ENCODE assay signal across 8 mouse cellular contexts in genomic region chr8:77490095-77490781, GRCm38 (mm10). TPM values are rescaled to one million over a fixed set of nuclear protein-coding genes. Genes with fewer than 3 reads are reported as not detected.
DNase-seq lines count a peak whose midpoint lies in the region; TF ChIP-seq lines count a peak whose summit lies in the region.
"Had no signal": no experiment of that assay in that cellular context is flagged by ENCODE, and none has a peak within 500 bp of the region (broad histone marks: within the 10 kb centered on the region; RNA-seq: fewer than 3 reads in every experiment).

No protein-coding gene starts in this region.

- TF ChIP-seq POLR2A in thymus, adult 2 months (IDR thresholded peaks at IDR 0.05; ENCODE audit: control insufficient read depth, extremely low read depth, insufficient read depth, low read length, poor library complexity), result no peak
- no peak for TF ChIP-seq POLR2A in cerebellum, adult 2 months (IDR thresholded peaks at IDR 0.05; ENCODE audit: borderline replicate concordance, insufficient read depth, low read length)

- no peak overlapping the region for H3K4me3 ChIP-seq in thymus, adult 2 months (ENCODE audit: control insufficient read depth, insufficient read depth, low read length)
- H3K4me3 ChIP-seq in gastrocnemius, adult 2 months, result no peak overlapping the region; the same call in 1 of the 2 replicates
- no peak overlapping the region for H3K4me3 ChIP-seq in cerebellum, adult 2 months (replicated peaks; ENCODE audit: insufficient read depth, low read depth, low read length)
- H3K4me3 ChIP-seq: neural tube, embryonic 12.5 days had no signal

- TF ChIP-seq CTCF in thymus, adult 2 months (IDR thresholded peaks at IDR 0.05; ENCODE audit: borderline replicate concordance, control insufficient read depth, extremely low read depth, insufficient read depth, low read length, poor library complexity), result no peak
- no peak for TF ChIP-seq CTCF in gastrocnemius, adult 2 months (IDR thresholded peaks at IDR 0.05)
- no peak for TF ChIP-seq CTCF in cerebellum, adult 2 months (IDR thresholded peaks at IDR 0.05; ENCODE audit: borderline replicate concordance, insufficient read depth, low read depth, low read length)

- WGBS in thymus, adult 2 months, result 33% methylated on average over 4 of the region's 4 CpGs
- WGBS in cerebellum, adult 2 months, result 66% methylated on average over 4 of the region's 4 CpGs

- no peak overlapping the region for H3K27ac ChIP-seq in thymus, adult 2 months (ENCODE audit: control insufficient read depth, insufficient read depth, low read length)
- H3K27ac ChIP-seq in gastrocnemius, adult 2 months, result peak overlapping the region; percentile 90
- no peak overlapping the region for H3K27ac ChIP-seq in cerebellum, adult 2 months (ENCODE audit: insufficient read depth, low read length)
- H3K27ac ChIP-seq: neural tube, embryonic 12.5 days had no signal

- no peaks in the 10 kb centered on the region for H3K27me3 ChIP-seq in thymus, adult 2 months (ENCODE audit: control insufficient read depth, insufficient read depth, low read length)
- H3K27me3 ChIP-seq in cerebellum, adult 2 months (ENCODE audit: control insufficient read depth, insufficient read depth, low read length), result no peaks in the 10 kb centered on the region
- H3K27me3 ChIP-seq: neural tube, embryonic 12.5 days had no signal

- peak; percentile 46 for DNase-seq in thymus, postnatal 4 days
- no peak for DNase-seq in thymus, adult 2 months
- peak; percentile 67 for DNase-seq in gastrocnemius, adult 2 months
- peak; percentile 70 for DNase-seq in kidney, postnatal 10 days
- peak; percentile 46 for DNase-seq in lung, postnatal 14 days
- no peak for DNase-seq in cerebellum, adult 2 months
- no peak for DNase-seq in thymus, postnatal 36 days

- no peaks in the 10 kb centered on the region for H3K36me3 ChIP-seq in thymus, adult 2 months (ENCODE audit: control insufficient read depth, insufficient read depth, low read length)
- H3K36me3 ChIP-seq: neural tube, embryonic 12.5 days had no signal

- intact Hi-C loops in gastrocnemius, adult 2 months (cut with DNase I), result loop anchor here (5.0 kb wide), 1 partner anchor 58 kb away; no protein-coding TSS in a partner anchor

- peaks cover 21% of the 10 kb centered on the region for H3K4me1 ChIP-seq in thymus, adult 2 months (replicated peaks; ENCODE audit: control insufficient read depth, insufficient read depth, low read length)
- H3K4me1 ChIP-seq in cerebellum, adult 2 months (ENCODE audit: control insufficient read depth, insufficient read depth, low read length), result peaks cover 28% of the 10 kb centered on the region

RNA-seq across cellular contexts. Expression of gene Arhgap10, which starts 27.5 kb away (rescaled TPM):
- 12.9 and 13.2 TPM in 2 replicates for polyA plus RNA-seq in thymus, adult 2 months (2012; rRNA removed)
- total RNA-seq in gastrocnemius, adult 2 months (2021), result 10 to 100 TPM; 54.4 to 55.9 TPM
- polyA plus RNA-seq in cerebellum, adult 2 months (2012; rRNA removed), result 12.5 and 13.9 TPM in 2 replicates

RNA-seq across cellular contexts. Expression of gene Prmt9, which starts 59.0 kb away (rescaled TPM):
- polyA plus RNA-seq in thymus, adult 2 months (2012; rRNA removed), result 15.3 and 15.5 TPM in 2 replicates
- 10 to 100 TPM in 1 of 2 experiments, 1 to 10 TPM in 1; 9.0 to 11.2 TPM for total RNA-seq in gastrocnemius, adult 2 months (2021)
- 22.7 and 23.2 TPM in 2 replicates for polyA plus RNA-seq in cerebellum, adult 2 months (2012; rRNA removed)

Comparison
In these comparisons a context has a peak if more than half of its experiments do, and no peak if none do; other contexts are left out.
1. DNase-seq: peak in thymus, postnatal 4 days (single experiment), gastrocnemius, adult 2 months (single experiment), kidney, postnatal 10 days (single experiment) and lung, postnatal 14 days (single experiment); none in thymus, adult 2 months (single experiment), cerebellum, adult 2 months (0 of 2) and thymus, postnatal 36 days (0 of 2).